Mouse (Mus musculus) ovary, postnatal 36 days (tissue): ENCODE measurements around the gene Vstm5.
"Not testable (repeated sequence)": the region's sequence is repeated elsewhere in the genome, so short reads cannot be mapped to it uniquely, and the experiment has no call there.

Experiments
- DNase-seq: peaks from one replicate; pipeline ENCODE4 v3.0.0; 2022; ENCODE audit warnings: low spot score, mixed read lengths

Gene Vstm5

GRCm38 (mm10) chr9:15239042-15239925 is at the start of gene Vstm5:
TSS of gene Vstm5 (plus strand) at chr9:15239045.
- peak; percentile 43 for DNase-seq

GRCm38 (mm10) chr9:15194806-15195205 is 44.0 kb upstream of the Vstm5 start:
- DNase-seq, result not testable (repeated sequence)

GRCm38 (mm10) chr9:15206631-15207030 is 32.2 kb upstream of the Vstm5 start:
- peak; percentile 8 for DNase-seq

GRCm38 (mm10) chr9:15209320-15209719 is 29.5 kb upstream of the Vstm5 start:
- no peak for DNase-seq

- no peak for DNase-seq
These were observed 27.0 kb upstream of the Vstm5 start for GRCm38 (mm10) chr9:15211876-15212275.

- no peak for DNase-seq
These were observed 25.1 kb upstream of the Vstm5 start for GRCm38 (mm10) chr9:15213695-15214094.

- no peak for DNase-seq
These were observed 13.9 kb upstream of the Vstm5 start for GRCm38 (mm10) chr9:15224912-15225311.

- no peak for DNase-seq
These were observed 6.4 kb upstream of the Vstm5 start for GRCm38 (mm10) chr9:15232445-15232844.

GRCm38 (mm10) chr9:15233604-15234003 is 5.2 kb upstream of the Vstm5 start:
- no peak for DNase-seq

GRCm38 (mm10) chr9:15235986-15236385 is 2.9 kb upstream of the Vstm5 start:
- DNase-seq, result no peak

GRCm38 (mm10) chr9:15237516-15238296 is 1.1 kb upstream of the Vstm5 start:
- no peak for DNase-seq

GRCm38 (mm10) chr9:15238297-15238990 is 401 bp upstream of the Vstm5 start:
- no peak for DNase-seq

GRCm38 (mm10) chr9:15240006-15240405 is 1.2 kb downstream of the Vstm5 start:
- DNase-seq, result no peak

GRCm38 (mm10) chr9:15240863-15241595 is 2.2 kb downstream of the Vstm5 start:
- DNase-seq, result no peak

- peak; percentile 70 for DNase-seq
These were observed 2.7 kb downstream of the Vstm5 start for GRCm38 (mm10) chr9:15241596-15241939.

GRCm38 (mm10) chr9:15242130-15242529 is 3.3 kb downstream of the Vstm5 start:
- DNase-seq, result no peak

- DNase-seq, result no peak
These were observed 6.7 kb downstream of the Vstm5 start for GRCm38 (mm10) chr9:15245319-15246075.

GRCm38 (mm10) chr9:15250376-15250775 is 11.5 kb downstream of the Vstm5 start:
- no peak for DNase-seq

- no peak for DNase-seq
These were observed 13.4 kb downstream of the Vstm5 start for GRCm38 (mm10) chr9:15252196-15252595.

GRCm38 (mm10) chr9:15254501-15254900 is 15.7 kb downstream of the Vstm5 start:
- no peak for DNase-seq

GRCm38 (mm10) chr9:15256214-15256613 is 17.4 kb downstream of the Vstm5 start:
- no peak for DNase-seq
